Mouse (Mus musculus) midbrain, embryonic 13.5 days (tissue): Measurements from ENCODE around the gene Gm10322. TPM values are rescaled to one million over a fixed set of nuclear protein-coding genes. Genes with fewer than 3 reads are reported as not detected.

Experiments
- ATAC-seq: fragments of 200-750 bp; cut with Nextera tagmentation; 2 replicates; pipeline ENCODE4 v1.8.0; 2017; ENCODE audit warnings: mild to moderate bottlenecking, moderate TSS enrichment, moderate library complexity
- H3K27ac ChIP-seq: fragments of 300-500 bp; sonication (generic); 2 replicates; pipeline ENCODE4 v1.5.1; 2015; ENCODE audit warnings: inconsistent platforms, mild to moderate bottlenecking, moderate library complexity
- H3K27me3 ChIP-seq: fragments of 300-500 bp; sonication (generic); 2 replicates; pipeline ENCODE4 v1.6.1; 2015; ENCODE audit warnings: mild to moderate bottlenecking, inconsistent platforms
- H3K36me3 ChIP-seq: fragments of 300-500 bp; sonication (generic); 2 replicates; pipeline ENCODE4 v1.6.1; 2015; ENCODE audit warnings: mild to moderate bottlenecking, inconsistent platforms
- H3K4me1 ChIP-seq: fragments of 300-500 bp; sonication (generic); replicated peaks from 2 replicates; pipeline ENCODE4 v1.6.1; 2015; ENCODE audit warnings: inconsistent platforms
- H3K4me2 ChIP-seq: fragments of 300-500 bp; sonication (generic); replicated peaks from 2 replicates; pipeline ENCODE4 v1.6.1; 2015; ENCODE audit warnings: moderate library complexity, mild to moderate bottlenecking, inconsistent platforms
- H3K4me3 ChIP-seq: fragments of 300-500 bp; sonication (generic); replicated peaks from 2 replicates; pipeline ENCODE4 v1.5.1; 2015; ENCODE audit warnings: mild to moderate bottlenecking, inconsistent platforms
- H3K9ac ChIP-seq: fragments of 300-500 bp; sonication (generic); replicated peaks from 2 replicates; pipeline ENCODE4 v1.6.1; 2015; ENCODE audit warnings: mild to moderate bottlenecking, inconsistent platforms
- H3K9me3 ChIP-seq: fragments of 300-500 bp; sonication (generic); 2 replicates; pipeline ENCODE4 v1.6.1; 2016; ENCODE audit warnings: mild to moderate bottlenecking, inconsistent platforms
- WGBS: fragments of 180-500 bp; shearing (Covaris S2); methylation state at CpG from one replicate; pipeline ENCODE4 v1.1.7; 2015; 5-methylcytosine and 5-hydroxymethylcytosine counted together
- polyA plus RNA-seq: library from polyadenylated mRNA; unstranded; fragments of >200 nt; fragmentation: Nextera tagmentation; extraction: Ambion mirVana; gene quantifications from 2 replicates; pipeline ENCODE4 v1.2.1, GENCODE M21; 2015

Gm10322 gene
- polyA plus RNA-seq, 1 experiment from 2014 or later = not detected

- no peaks in the 10 kb centered on the region for H3K36me3 ChIP-seq
- 92% methylated on average over 3 of the region's 3 CpGs for WGBS
- ATAC-seq = no peak
Measured at GRCm38 (mm10) chr10:59580593-59581149, 35.2 kb upstream of the Gm10322 start.

GRCm38 (mm10) chr10:59581826-59582543, 33.9 kb upstream of the Gm10322 start:
- Histone ChIP-seq H3K27ac (no peak overlapping the region), H3K4me1 (peaks cover 14% of the 10 kb centered on the region), H3K9me3 (no peaks in the 10 kb centered on the region), H3K36me3 (no peaks in the 10 kb centered on the region), H3K27me3 (no peaks in the 10 kb centered on the region), H3K4me2 (no peak overlapping the region), H3K9ac (no peak overlapping the region), H3K4me3 (no peak overlapping the region)
- 34% methylated on average over 1 of the region's 1 CpGs for WGBS
- no peak for ATAC-seq

More at GRCm38 (mm10) chr10:59580593-59581149, 35.2 kb upstream of the Gm10322 start:
- H3K27ac ChIP-seq = no peak overlapping the region
- H3K4me2 ChIP-seq = no peak overlapping the region
- H3K4me1 ChIP-seq = peaks cover 14% of the 10 kb centered on the region
- H3K27me3 ChIP-seq = no peaks in the 10 kb centered on the region
- H3K9me3 ChIP-seq = no peaks in the 10 kb centered on the region
- no peak overlapping the region for H3K4me3 ChIP-seq
- H3K9ac ChIP-seq = no peak overlapping the region

- no peak overlapping the region for H3K27ac ChIP-seq
- no peak overlapping the region for H3K4me2 ChIP-seq
- H3K27me3 ChIP-seq = no peaks in the 10 kb centered on the region
- H3K4me3 ChIP-seq = no peak overlapping the region
- 95% methylated on average over 5 of the region's 5 CpGs for WGBS
- peaks cover 5% of the 10 kb centered on the region for H3K4me1 ChIP-seq
- H3K9ac ChIP-seq = no peak overlapping the region
- H3K36me3 ChIP-seq = no peaks in the 10 kb centered on the region
- H3K9me3 ChIP-seq = no peaks in the 10 kb centered on the region
- no peak for ATAC-seq
Measured at GRCm38 (mm10) chr10:59585621-59586020, 30.2 kb upstream of the Gm10322 start.

- Histone ChIP-seq H3K9me3 (no peaks in the 10 kb centered on the region), H3K27me3 (no peaks in the 10 kb centered on the region), H3K27ac (no peak overlapping the region), H3K4me3 (no peak overlapping the region), H3K9ac (no peak overlapping the region), H3K4me1 (peaks cover under 1% of the 10 kb centered on the region), H3K4me2 (no peak overlapping the region), H3K36me3 (no peaks in the 10 kb centered on the region)
- WGBS = 93% methylated on average over 15 of the region's 15 CpGs
- ATAC-seq = no peak
Measured at GRCm38 (mm10) chr10:59586821-59587220, 29.0 kb upstream of the Gm10322 start.

GRCm38 (mm10) chr10:59588135-59588534, 27.7 kb upstream of the Gm10322 start:
- Histone ChIP-seq H3K36me3 (no peaks in the 10 kb centered on the region), H3K4me2 (no peak overlapping the region), H3K4me1 (no peaks in the 10 kb centered on the region), H3K4me3 (no peak overlapping the region), H3K27me3 (no peaks in the 10 kb centered on the region), H3K27ac (no peak overlapping the region), H3K9ac (no peak overlapping the region), H3K9me3 (no peaks in the 10 kb centered on the region)
- WGBS = 93% methylated on average over 7 of the region's 7 CpGs
- no peak for ATAC-seq

GRCm38 (mm10) chr10:59589420-59589819, 26.4 kb upstream of the Gm10322 start:
- no peaks in the 10 kb centered on the region for H3K9me3 ChIP-seq
- ATAC-seq = no peak
- H3K27ac ChIP-seq = no peak overlapping the region
- no peaks in the 10 kb centered on the region for H3K36me3 ChIP-seq
- H3K27me3 ChIP-seq = no peaks in the 10 kb centered on the region
- H3K4me2 ChIP-seq = no peak overlapping the region
- H3K9ac ChIP-seq = no peak overlapping the region
- no peaks in the 10 kb centered on the region for H3K4me1 ChIP-seq
- 92% methylated on average over 7 of the region's 7 CpGs for WGBS
- H3K4me3 ChIP-seq = no peak overlapping the region

GRCm38 (mm10) chr10:59589856-59590255, 26.0 kb upstream of the Gm10322 start:
- no peak overlapping the region for H3K27ac ChIP-seq
- no peak overlapping the region for H3K4me2 ChIP-seq
- H3K9ac ChIP-seq = no peak overlapping the region
- H3K4me1 ChIP-seq = no peaks in the 10 kb centered on the region
- WGBS = 95% methylated on average over 13 of the region's 13 CpGs
- no peaks in the 10 kb centered on the region for H3K27me3 ChIP-seq
- no peaks in the 10 kb centered on the region for H3K9me3 ChIP-seq
- H3K4me3 ChIP-seq = no peak overlapping the region
- H3K36me3 ChIP-seq = no peaks in the 10 kb centered on the region
- ATAC-seq = no peak

GRCm38 (mm10) chr10:59590606-59591005, 25.3 kb upstream of the Gm10322 start:
- 91% methylated on average over 9 of the region's 9 CpGs for WGBS

GRCm38 (mm10) chr10:59593826-59594570, 21.9 kb upstream of the Gm10322 start:
- H3K9me3 ChIP-seq = no peaks in the 10 kb centered on the region
- ATAC-seq = no peak
- H3K4me3 ChIP-seq = no peak overlapping the region
- no peak overlapping the region for H3K4me2 ChIP-seq
- no peaks in the 10 kb centered on the region for H3K4me1 ChIP-seq
- no peaks in the 10 kb centered on the region for H3K36me3 ChIP-seq
- H3K27ac ChIP-seq = no peak overlapping the region
- H3K9ac ChIP-seq = no peak overlapping the region
- WGBS = 82% methylated on average over 13 of the region's 13 CpGs
- no peaks in the 10 kb centered on the region for H3K27me3 ChIP-seq

More at GRCm38 (mm10) chr10:59590606-59591005, 25.3 kb upstream of the Gm10322 start:
- no peak for ATAC-seq
- no peaks in the 10 kb centered on the region for H3K36me3 ChIP-seq
- no peak overlapping the region for H3K27ac ChIP-seq
- H3K4me2 ChIP-seq = no peak overlapping the region
- H3K4me1 ChIP-seq = no peaks in the 10 kb centered on the region
- H3K27me3 ChIP-seq = no peaks in the 10 kb centered on the region
- no peak overlapping the region for H3K4me3 ChIP-seq
- no peak overlapping the region for H3K9ac ChIP-seq
- no peaks in the 10 kb centered on the region for H3K9me3 ChIP-seq

- no peak for ATAC-seq
- H3K36me3 ChIP-seq = no peaks in the 10 kb centered on the region
- H3K4me2 ChIP-seq = no peak overlapping the region
- H3K27me3 ChIP-seq = no peaks in the 10 kb centered on the region
- no peak overlapping the region for H3K27ac ChIP-seq
- H3K4me3 ChIP-seq = no peak overlapping the region
- WGBS = 83% methylated on average over 8 of the region's 8 CpGs
- no peaks in the 10 kb centered on the region for H3K9me3 ChIP-seq
- no peak overlapping the region for H3K9ac ChIP-seq
- H3K4me1 ChIP-seq = no peaks in the 10 kb centered on the region
Measured at GRCm38 (mm10) chr10:59600516-59600915, 15.3 kb upstream of the Gm10322 start.

GRCm38 (mm10) chr10:59602043-59602442, 13.8 kb upstream of the Gm10322 start:
- Histone ChIP-seq H3K4me1 (no peaks in the 10 kb centered on the region), H3K36me3 (no peaks in the 10 kb centered on the region), H3K27me3 (no peaks in the 10 kb centered on the region), H3K4me3 (no peak overlapping the region), H3K9me3 (no peaks in the 10 kb centered on the region), H3K9ac (no peak overlapping the region), H3K4me2 (no peak overlapping the region), H3K27ac (no peak overlapping the region)
- no peak for ATAC-seq
- 77% methylated on average over 8 of the region's 8 CpGs for WGBS

- Histone ChIP-seq H3K36me3 (no peaks in the 10 kb centered on the region), H3K4me1 (no peaks in the 10 kb centered on the region), H3K27me3 (no peaks in the 10 kb centered on the region), H3K4me3 (no peak overlapping the region), H3K27ac (no peak overlapping the region), H3K9ac (no peak overlapping the region), H3K9me3 (no peaks in the 10 kb centered on the region), H3K4me2 (no peak overlapping the region)
- ATAC-seq = no peak
- WGBS = 79% methylated on average over 14 of the region's 14 CpGs
Measured at GRCm38 (mm10) chr10:59602891-59603290, 13.0 kb upstream of the Gm10322 start.
